Mouse (Mus musculus) hindbrain, postnatal 0 days (tissue): ENCODE data around the gene Unc45b. TPM values are rescaled to one million over a fixed set of nuclear protein-coding genes. Genes with fewer than 3 reads are reported as not detected.

Experiments
- ATAC-seq: fragments of 200-750 bp; cut with Nextera tagmentation; 2 replicates; pipeline ENCODE4 v1.8.0; 2017; ENCODE audit warnings: mild to moderate bottlenecking, moderate TSS enrichment, moderate library complexity
- DNase-seq: peaks from one replicate; pipeline ENCODE4 v3.0.0-alpha.2; 2015; ENCODE audit warnings: low spot score
- H3K27ac ChIP-seq: fragments of 300-500 bp; sonication (generic); 2 replicates; pipeline ENCODE4 v1.5.1; 2014; ENCODE audit warnings: mild to moderate bottlenecking
- H3K27me3 ChIP-seq: fragments of 300-500 bp; sonication (generic); 2 replicates; pipeline ENCODE4 v1.6.1; 2014; ENCODE audit warnings: low read length, mixed read lengths; ENCODE audit not compliant: insufficient read depth
- H3K36me3 ChIP-seq: fragments of 300-500 bp; sonication (generic); 2 replicates; pipeline ENCODE4 v1.6.1; 2014; ENCODE audit warnings: low read length, mixed read lengths; ENCODE audit not compliant: insufficient read depth
- H3K4me1 ChIP-seq: fragments of 300-500 bp; sonication (generic); 2 replicates; pipeline ENCODE4 v1.6.1; 2014; ENCODE audit warnings: antibody characterized with exemption, low read length, mixed read lengths; ENCODE audit not compliant: insufficient read depth
- H3K4me2 ChIP-seq: fragments of 300-500 bp; sonication (generic); 2 replicates; pipeline ENCODE4 v1.6.1; 2014; ENCODE audit warnings: low read depth, mild to moderate bottlenecking, low read length, moderate library complexity, mixed read lengths
- H3K4me3 ChIP-seq: fragments of 300-500 bp; sonication (generic); 2 replicates; pipeline ENCODE4 v1.5.1; 2014; ENCODE audit warnings: low read length
- H3K9ac ChIP-seq: fragments of 300-500 bp; sonication (generic); replicated peaks from 2 replicates; pipeline ENCODE4 v1.6.1; 2014; ENCODE audit warnings: mild to moderate bottlenecking, low read length, moderate library complexity, mixed read lengths
- H3K9me3 ChIP-seq: fragments of 300-500 bp; sonication (generic); 2 replicates; pipeline ENCODE4 v1.6.1; 2016; ENCODE audit warnings: low read length, mixed read lengths
- CTCF ChIP-seq: IDR thresholded peaks from 2 replicates; pipeline ENCODE4 v1.5.1; 2016; ENCODE audit warnings: antibody characterized with exemption, control low read depth, low read depth
- WGBS: fragments of 180-500 bp; shearing (Covaris S2); extraction: QIAGEN DNeasy Blood & Tissue Kit; methylation state at CpG from one replicate; pipeline ENCODE4 v1.1.7; 2014; 5-methylcytosine and 5-hydroxymethylcytosine counted together
- polyA plus RNA-seq: library from polyadenylated mRNA; unstranded; fragments of >200 nt; fragmentation: Nextera tagmentation; extraction: Ambion mirVana; gene quantifications from 2 replicates; pipeline ENCODE4 v1.2.1, GENCODE M21; 2015
- total RNA-seq: library from RNA; depleted of rRNA; stranded (reverse); fragments of >200 nt; gene quantifications from 2 replicates; pipeline ENCODE4 v1.2.3, GENCODE M21; 2014

Unc45b gene
- total and polyA plus RNA-seq, 2 experiments from 2014 or later: 0.42 to 2.4 TPM

- Histone ChIP-seq H3K4me2 (no peak overlapping the region), H3K36me3 (no peaks in the 10 kb centered on the region), H3K9me3 (no peaks in the 10 kb centered on the region), H3K4me1 (no peaks in the 10 kb centered on the region), H3K9ac (no peak overlapping the region), H3K27ac (no peak overlapping the region), H3K27me3 (no peaks in the 10 kb centered on the region), H3K4me3 (no peak overlapping the region)
- ATAC-seq (no peak), DNase-seq (no peak)
- 54% methylated on average over 6 of the region's 6 CpGs for WGBS
- TF ChIP-seq CTCF: no peak
Measured at GRCm38 (mm10) chr11:82943336-82943735, 33.0 kb downstream of the Unc45b start.

GRCm38 (mm10) chr11:82945636-82946035 is 35.3 kb downstream of the Unc45b start:
- ATAC-seq: no peak
- H3K4me3 ChIP-seq: no peak overlapping the region
- 67% methylated on average over 2 of the region's 2 CpGs for WGBS
- H3K9me3 ChIP-seq: no peaks in the 10 kb centered on the region
- no peak for DNase-seq
- no peaks in the 10 kb centered on the region for H3K4me1 ChIP-seq
- TF ChIP-seq CTCF: no peak
- H3K9ac ChIP-seq: no peak overlapping the region
- no peak overlapping the region for H3K27ac ChIP-seq
- H3K36me3 ChIP-seq: no peaks in the 10 kb centered on the region
- peaks cover 2% of the 10 kb centered on the region; the same call in 1 of the 2 replicates for H3K27me3 ChIP-seq
- no peak overlapping the region for H3K4me2 ChIP-seq

GRCm38 (mm10) chr11:82947457-82947856 is 37.1 kb downstream of the Unc45b start:
- Histone ChIP-seq H3K4me3 (no peak overlapping the region), H3K9ac (no peak overlapping the region), H3K27ac (no peak overlapping the region), H3K4me2 (no peak overlapping the region), H3K4me1 (no peaks in the 10 kb centered on the region), H3K27me3 (peaks cover 18% of the 10 kb centered on the region), H3K36me3 (no peaks in the 10 kb centered on the region), H3K9me3 (no peaks in the 10 kb centered on the region)
- WGBS: 46% methylated on average over 4 of the region's 4 CpGs
- TF ChIP-seq CTCF: no peak
- DNase-seq (no peak), ATAC-seq (no peak)

DNA sequence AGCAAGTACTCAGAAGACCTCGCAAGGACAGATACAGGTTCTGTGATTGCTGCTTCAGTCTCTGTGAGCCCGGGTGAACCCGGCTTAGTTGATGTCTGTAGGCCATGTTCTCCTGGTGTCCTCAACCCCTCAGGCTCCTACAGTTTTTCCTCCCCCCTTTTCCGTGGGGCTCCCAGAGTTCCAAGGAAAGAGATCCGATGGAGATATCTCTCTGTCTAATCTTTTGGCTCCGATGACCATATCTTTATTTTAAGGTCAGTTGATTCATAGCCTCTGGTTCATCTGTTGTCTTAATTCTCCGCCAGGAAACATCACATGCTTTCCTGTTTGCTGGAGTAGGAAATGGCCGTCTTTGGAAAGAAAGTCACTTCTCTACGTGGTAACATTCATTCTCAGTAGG is 38.7 kb downstream of the Unc45b start:
- TF ChIP-seq CTCF: no peak
- no peak for ATAC-seq
- WGBS: 85% methylated on average over 9 of the region's 9 CpGs

DNA sequence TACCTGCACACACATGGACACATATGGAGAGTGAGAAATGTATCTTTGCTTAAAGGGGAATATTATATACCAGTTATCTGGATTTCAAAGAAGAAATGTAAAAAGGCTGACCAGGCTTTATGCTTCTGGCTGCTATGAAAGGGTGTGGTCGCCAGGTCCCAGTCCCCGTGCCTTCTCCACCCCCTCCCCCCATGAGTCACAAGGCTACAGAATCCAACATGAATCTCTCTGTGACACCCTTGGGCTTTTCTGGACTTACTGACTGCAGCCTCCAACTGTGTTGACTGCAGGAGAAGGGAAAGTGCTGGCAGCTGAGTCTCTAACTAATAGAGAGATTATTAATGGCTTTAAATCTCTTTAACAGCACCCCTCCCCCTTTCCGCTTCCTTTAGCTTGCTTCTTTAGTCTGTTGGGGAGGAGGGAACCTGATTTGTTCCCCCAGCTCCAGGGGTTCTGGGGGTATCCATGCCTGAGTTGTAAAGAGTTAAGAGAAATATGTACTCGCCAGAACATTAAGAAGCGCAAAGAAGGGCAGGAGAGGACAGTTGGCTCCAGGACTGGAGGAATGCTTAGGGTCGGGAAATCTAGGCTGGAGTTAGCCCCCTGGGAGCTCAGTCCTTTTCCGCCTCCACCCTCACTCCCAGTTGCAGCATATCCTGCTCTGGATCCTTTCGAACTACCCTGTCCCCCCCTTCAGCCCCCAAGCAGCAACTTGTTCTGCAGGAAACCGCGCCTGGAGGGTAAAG is 40.6 kb downstream of the Unc45b start, which contains the start of gene Slfn5:
TSS of gene Slfn5 (plus strand) at position 614 of the 746 bp plus-strand sequence.
- no peak for TF ChIP-seq CTCF
- H3K9ac ChIP-seq: no peak within 1 kb of the TSS; the same call in 1 of the 2 replicates
- WGBS: 17% methylated on average over 10 of the region's 10 CpGs
- no peak for DNase-seq
- no peaks in the 10 kb centered on the region for H3K4me1 ChIP-seq
- H3K4me2 ChIP-seq: peak within 1 kb of the TSS; percentile 35
- H3K4me3 ChIP-seq: peak within 1 kb of the TSS; percentile 26
- no peaks in the 10 kb centered on the region for H3K9me3 ChIP-seq
- no peaks in the 10 kb centered on the region for H3K36me3 ChIP-seq
- peaks cover 19% of the 10 kb centered on the region for H3K27me3 ChIP-seq
- no peak for ATAC-seq
- no peak within 1 kb of the TSS; the same call in 1 of the 2 replicates for H3K27ac ChIP-seq

More for the DNA sequence above, 38.7 kb downstream of the Unc45b start:
- Histone ChIP-seq H3K4me1 (no peaks in the 10 kb centered on the region), H3K27ac (no peak overlapping the region), H3K36me3 (no peaks in the 10 kb centered on the region), H3K9me3 (no peaks in the 10 kb centered on the region), H3K9ac (no peak overlapping the region), H3K27me3 (peaks cover 18% of the 10 kb centered on the region), H3K4me2 (no peak overlapping the region), H3K4me3 (no peak overlapping the region)
- no peak for DNase-seq

DNA sequence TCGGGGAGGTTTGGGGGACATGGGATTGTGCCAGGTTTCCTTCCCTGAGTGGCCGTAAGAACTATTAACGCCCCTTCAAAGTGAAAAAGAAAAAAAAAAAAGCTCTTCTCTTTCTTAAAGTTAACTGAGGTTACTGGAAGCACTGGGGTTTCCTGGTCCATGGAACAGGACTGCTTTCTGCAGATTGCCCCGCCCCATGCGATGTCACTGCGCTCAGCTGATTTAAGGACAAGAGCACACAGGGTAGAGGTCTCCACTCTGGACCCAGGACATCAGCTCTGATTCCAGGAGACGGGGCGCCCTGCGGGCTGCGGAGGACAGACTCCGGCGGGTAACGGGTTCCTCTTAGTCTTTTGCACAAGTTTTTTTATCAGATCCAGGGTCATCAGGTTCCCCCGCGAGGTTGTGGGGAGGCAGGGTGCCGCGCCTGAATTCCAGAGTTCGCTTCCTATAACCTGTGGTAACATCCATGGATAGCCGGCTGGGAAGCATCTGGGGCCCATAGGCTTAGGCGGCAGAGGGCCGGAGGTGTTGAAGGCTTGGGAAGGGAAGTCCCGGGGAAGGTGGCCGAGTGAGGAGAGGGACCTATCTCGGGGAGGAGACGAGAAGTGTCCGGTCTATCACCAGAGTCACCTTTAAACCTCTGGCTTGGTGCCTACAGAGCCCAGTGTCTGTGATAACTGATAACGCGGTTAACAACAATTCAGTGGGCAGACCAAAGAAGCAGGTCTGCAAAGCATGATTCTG is 41.7 kb downstream of the Unc45b start:
- DNase-seq: no peak
- 13% methylated on average over 28 of the region's 28 CpGs for WGBS
- no peak overlapping the region; the same call in 1 of the 2 replicates for H3K9ac ChIP-seq

More for the DNA sequence above, 41.7 kb downstream of the Unc45b start:
- H3K4me2 ChIP-seq: peak overlapping the region; percentile 35
- H3K4me1 ChIP-seq: no peaks in the 10 kb centered on the region
- no peaks in the 10 kb centered on the region for H3K9me3 ChIP-seq
- H3K36me3 ChIP-seq: no peaks in the 10 kb centered on the region
- peaks cover 22% of the 10 kb centered on the region for H3K27me3 ChIP-seq
- H3K4me3 ChIP-seq: peak overlapping the region; percentile 26
- no peak for ATAC-seq
- TF ChIP-seq CTCF: no peak
- no peak overlapping the region; the same call in 1 of the 2 replicates for H3K27ac ChIP-seq
